In genomic region chr11:102140508-102140907, GRCm38 (mm10) we compare ENCODE assay signal across 9 mouse cellular contexts. TPM values are rescaled to one million over a fixed set of nuclear protein-coding genes. Genes with fewer than 3 reads are reported as not detected.
A peak's percentile ranks its signal among the peaks of the same experiment; 100 is the strongest.
DNase-seq lines count a peak whose midpoint lies in the region; ATAC-seq and TF ChIP-seq lines count a peak whose summit lies in the region.
"Had no signal": no experiment of that assay in that cellular context is flagged by ENCODE, and none has a peak within 500 bp of the region (broad histone marks: within the 10 kb centered on the region; RNA-seq: fewer than 3 reads in every experiment).

No protein-coding gene starts in this region.

- no peak overlapping the region for H3K9ac ChIP-seq in midbrain, embryonic 14.5 days (replicated peaks; ENCODE audit: low read length)
- H3K9ac ChIP-seq in midbrain, embryonic 13.5 days (replicated peaks): no peak overlapping the region

- H3K4me1 ChIP-seq in midbrain, embryonic 14.5 days (ENCODE audit: control insufficient read depth, insufficient read depth, low read length): 0 out of 2 replicates have a peak, but pooled peaks cover 3% of the 10 kb centered on the region
- H3K4me1 ChIP-seq in midbrain, embryonic 13.5 days (replicated peaks): peaks cover 6% of the 10 kb centered on the region
- peaks cover 9% of the 10 kb centered on the region for H3K4me1 ChIP-seq in small intestine, adult 2 months (ENCODE audit: control insufficient read depth, insufficient read depth, insufficient read length, low read length)

- peak; percentile 46; the same call in 1 of the 2 replicates for TF ChIP-seq CTCF in small intestine, adult 2 months (IDR thresholded peaks at IDR 0.05; ENCODE audit: extremely low read depth, insufficient read length, insufficient replicate concordance, low read depth, low read length)

- H3K4me3 ChIP-seq in midbrain, embryonic 14.5 days (replicated peaks; ENCODE audit: low read depth, low read length): no peak overlapping the region
- H3K4me3 ChIP-seq in midbrain, embryonic 13.5 days (replicated peaks): no peak overlapping the region
- no peak overlapping the region for H3K4me3 ChIP-seq in small intestine, adult 2 months (ENCODE audit: low read depth, low read length)

- peaks cover 21% of the 10 kb centered on the region for H3K27me3 ChIP-seq in midbrain, embryonic 14.5 days (ENCODE audit: control insufficient read depth, insufficient read depth, low read length)
- H3K27me3 ChIP-seq in midbrain, embryonic 13.5 days: peaks cover 49% of the 10 kb centered on the region
- no peaks in the 10 kb centered on the region for H3K27me3 ChIP-seq in small intestine, adult 2 months (ENCODE audit: control insufficient read depth, insufficient read depth, low read length)

- H3K4me2 ChIP-seq in midbrain, embryonic 14.5 days (ENCODE audit: low read length): no peak overlapping the region
- no peak overlapping the region for H3K4me2 ChIP-seq in midbrain, embryonic 13.5 days (replicated peaks)

- DNase-seq in cerebellum, adult 18-20 months: peak; percentile 63 to 78
- DNase-seq in midbrain, embryonic 14.5 days: peak; percentile 85
- peak; percentile 73 for DNase-seq in c-Kit-positive CD71-positive TER-119-negative erythroid progenitor cells, embryonic 14.5 days (ENCODE audit: low read depth)
- DNase-seq in heart, postnatal 4 days: peak; percentile 76
- DNase-seq in lung, adult 18-20 months: peak; percentile 17 to 55

- ATAC-seq in cerebellum, adult (ENCODE audit: insufficient number of reproducible peaks, low FRiP score, low TSS enrichment): no peak
- no peak for ATAC-seq in midbrain, embryonic 14.5 days (ENCODE audit: low FRiP score, low TSS enrichment)
- no peak for ATAC-seq in midbrain, embryonic 13.5 days

- H3K27ac ChIP-seq in midbrain, embryonic 14.5 days (replicated peaks; ENCODE audit: low read depth, low read length): no peak overlapping the region
- no peak overlapping the region for H3K27ac ChIP-seq in midbrain, embryonic 13.5 days
- H3K27ac ChIP-seq in small intestine, adult 2 months (ENCODE audit: insufficient read depth, low read depth, low read length): no peak overlapping the region

- H3K9me3 ChIP-seq in midbrain, embryonic 14.5 days (ENCODE audit: control insufficient read depth, low read length): no peaks in the 10 kb centered on the region
- H3K9me3 ChIP-seq in midbrain, embryonic 13.5 days: no peaks in the 10 kb centered on the region

- H3K36me3 ChIP-seq in midbrain, embryonic 14.5 days (ENCODE audit: control insufficient read depth, insufficient read depth, low read length): no peaks in the 10 kb centered on the region
- no peaks in the 10 kb centered on the region for H3K36me3 ChIP-seq in midbrain, embryonic 13.5 days
- H3K36me3 ChIP-seq in small intestine, adult 2 months (ENCODE audit: control insufficient read depth, insufficient read depth, low read length): no peaks in the 10 kb centered on the region

- TF ChIP-seq POLR2A in small intestine, adult 2 months (IDR thresholded peaks at IDR 0.05; ENCODE audit: low read depth, low read length): no peak

- WGBS in midbrain, embryonic 14.5 days: 2% methylated on average over 5 of the region's 5 CpGs
- 6% methylated on average over 5 of the region's 5 CpGs for WGBS in midbrain, embryonic 13.5 days
- WGBS in small intestine, adult 2 months: 4% methylated on average over 5 of the region's 5 CpGs

RNA-seq across cellular contexts. Expression of gene Nags, which starts 4.8 kb away (rescaled TPM):
- 0.08 TPM in 1 of 2 replicates, not detected in the other for polyA plus RNA-seq in midbrain, embryonic 14.5 days (2014; fragmentation: Nextera tagmentation; extraction: Ambion mirVana)
- polyA plus RNA-seq in midbrain, embryonic 13.5 days (2015; fragmentation: Nextera tagmentation; extraction: Ambion mirVana): 0.09 TPM in 1 of 2 replicates, not detected in the other
- total RNA-seq in heart, postnatal 4 days (2021): not detected
- polyA plus RNA-seq in small intestine, adult 2 months (2012; rRNA removed): 44.2 and 87.7 TPM in 2 replicates

RNA-seq across cellular contexts. Expression of gene Tmem101, which starts 15.7 kb away (rescaled TPM):
- 32.8 and 36.1 TPM in 2 replicates for polyA plus RNA-seq in midbrain, embryonic 14.5 days (2014; fragmentation: Nextera tagmentation; extraction: Ambion mirVana)
- 40.5 and 42.5 TPM in 2 replicates for polyA plus RNA-seq in midbrain, embryonic 13.5 days (2015; fragmentation: Nextera tagmentation; extraction: Ambion mirVana)
- total RNA-seq in heart, postnatal 4 days (2021): 10 to 100 TPM; 15.0 to 15.4 TPM
- polyA plus RNA-seq in small intestine, adult 2 months (2012; rRNA removed): 8.3 and 13.0 TPM in 2 replicates

RNA-seq across cellular contexts. Expression of gene Pyy, which starts 32.9 kb away (rescaled TPM):
- not detected in 2 replicates for polyA plus RNA-seq in midbrain, embryonic 14.5 days (2014; fragmentation: Nextera tagmentation; extraction: Ambion mirVana)
- not detected in 2 replicates for polyA plus RNA-seq in midbrain, embryonic 13.5 days (2015; fragmentation: Nextera tagmentation; extraction: Ambion mirVana)
- not detected for total RNA-seq in heart, postnatal 4 days (2021)
- 137 and 596 TPM in 2 replicates for polyA plus RNA-seq in small intestine, adult 2 months (2012; rRNA removed)
- total RNA-seq: layer of hippocampus, adult 8-10 months had no signal

RNA-seq across cellular contexts. Expression of gene Ppy, which starts 39.4 kb away (rescaled TPM):
- polyA plus RNA-seq in midbrain, embryonic 14.5 days (2014; fragmentation: Nextera tagmentation; extraction: Ambion mirVana): not detected in 2 replicates
- not detected in 2 replicates for polyA plus RNA-seq in midbrain, embryonic 13.5 days (2015; fragmentation: Nextera tagmentation; extraction: Ambion mirVana)
- not detected for total RNA-seq in heart, postnatal 4 days (2021)
- 11.5 TPM in 1 of 2 replicates, not detected in the other for polyA plus RNA-seq in small intestine, adult 2 months (2012; rRNA removed)
- total RNA-seq: layer of hippocampus, adult 8-10 months had no signal

RNA-seq across cellular contexts. Expression of gene Lsm12, which starts 44.6 kb away (rescaled TPM):
- polyA plus RNA-seq in midbrain, embryonic 14.5 days (2014; fragmentation: Nextera tagmentation; extraction: Ambion mirVana): 76.0 and 80.9 TPM in 2 replicates
- 141 and 156 TPM in 2 replicates for polyA plus RNA-seq in midbrain, embryonic 13.5 days (2015; fragmentation: Nextera tagmentation; extraction: Ambion mirVana)
- total RNA-seq in heart, postnatal 4 days (2021): 10 to 100 TPM; 71.3 to 75.3 TPM
- 8.3 and 18.7 TPM in 2 replicates for polyA plus RNA-seq in small intestine, adult 2 months (2012; rRNA removed)

Comparison
In these comparisons a context has a peak if more than half of its experiments do, and no peak if none do; other contexts are left out.
1. RNA of gene Nags, which starts 4.8 kb away (polyA plus RNA-seq): 44.2 to 87.7 TPM in small intestine, adult 2 months; 0.09 TPM in midbrain, embryonic 13.5 days and 0.08 TPM in midbrain, embryonic 14.5 days; every median in the first group is over 10 times any median in the second.
2. RNA of gene Pyy, which starts 32.9 kb away (polyA plus RNA-seq): 137 to 596 TPM in small intestine, adult 2 months; not detected in midbrain, embryonic 14.5 days and not detected in midbrain, embryonic 13.5 days; every median in the first group is over 100 times any median in the second.
3. Peak in every context shown above with its lines, with median percentiles within 50 percentile points of each other: DNase-seq.